Mouse (Mus musculus) limb, embryonic 13.5 days (tissue): ENCODE data around the gene Nudt15. TPM values are rescaled to one million over a fixed set of nuclear protein-coding genes. Genes with fewer than 3 reads are reported as not detected.

ENCODE experiments used
- ATAC-seq: fragments of 200-750 bp; cut with Nextera tagmentation; 2 replicates; pipeline ENCODE4 v1.8.0; 2017; ENCODE audit warnings: low read depth, moderate number of reproducible peaks, moderate TSS enrichment; ENCODE audit not compliant: low FRiP score
- H3K27ac ChIP-seq: fragments of 300-500 bp; sonication (generic); 2 replicates; pipeline ENCODE4 v1.5.1; 2015; ENCODE audit warnings: inconsistent platforms, mild to moderate bottlenecking, moderate library complexity
- H3K27me3 ChIP-seq: fragments of 300-500 bp; sonication (generic); 2 replicates; pipeline ENCODE4 v1.6.1; 2015; ENCODE audit warnings: mild to moderate bottlenecking, inconsistent platforms
- H3K36me3 ChIP-seq: fragments of 300-500 bp; sonication (generic); 2 replicates; pipeline ENCODE4 v1.6.1; 2015; ENCODE audit warnings: inconsistent platforms, mild to moderate bottlenecking, moderate library complexity
- H3K4me1 ChIP-seq: fragments of 300-500 bp; sonication (generic); 2 replicates; pipeline ENCODE4 v1.6.1; 2015; ENCODE audit warnings: inconsistent platforms
- H3K4me2 ChIP-seq: fragments of 300-500 bp; sonication (generic); replicated peaks from 2 replicates; pipeline ENCODE4 v1.6.1; 2015; ENCODE audit warnings: inconsistent platforms, mild to moderate bottlenecking, moderate library complexity
- H3K4me3 ChIP-seq: fragments of 300-500 bp; sonication (generic); 2 replicates; pipeline ENCODE4 v1.5.1; 2015; ENCODE audit warnings: moderate library complexity, mild to moderate bottlenecking, inconsistent platforms
- H3K9ac ChIP-seq: fragments of 300-500 bp; sonication (generic); 2 replicates; pipeline ENCODE4 v1.6.1; 2015; ENCODE audit warnings: mild to moderate bottlenecking, inconsistent platforms
- H3K9me3 ChIP-seq: fragments of 300-500 bp; sonication (generic); 2 replicates; pipeline ENCODE4 v1.6.1; 2016; ENCODE audit warnings: inconsistent platforms
- WGBS: fragments of 180-500 bp; shearing (Covaris S2); methylation state at CpG from one replicate; pipeline ENCODE4 v1.1.7; 2015; 5-methylcytosine and 5-hydroxymethylcytosine counted together
- polyA plus RNA-seq: library from polyadenylated mRNA; unstranded; fragments of >200 nt; fragmentation: Nextera tagmentation; extraction: Ambion mirVana; gene quantifications from 2 replicates; pipeline ENCODE4 v1.2.1, GENCODE M21; 2015

The Nudt15 gene
- polyA plus RNA-seq, 1 experiment from 2014 or later = 6.8 TPM

DNA sequence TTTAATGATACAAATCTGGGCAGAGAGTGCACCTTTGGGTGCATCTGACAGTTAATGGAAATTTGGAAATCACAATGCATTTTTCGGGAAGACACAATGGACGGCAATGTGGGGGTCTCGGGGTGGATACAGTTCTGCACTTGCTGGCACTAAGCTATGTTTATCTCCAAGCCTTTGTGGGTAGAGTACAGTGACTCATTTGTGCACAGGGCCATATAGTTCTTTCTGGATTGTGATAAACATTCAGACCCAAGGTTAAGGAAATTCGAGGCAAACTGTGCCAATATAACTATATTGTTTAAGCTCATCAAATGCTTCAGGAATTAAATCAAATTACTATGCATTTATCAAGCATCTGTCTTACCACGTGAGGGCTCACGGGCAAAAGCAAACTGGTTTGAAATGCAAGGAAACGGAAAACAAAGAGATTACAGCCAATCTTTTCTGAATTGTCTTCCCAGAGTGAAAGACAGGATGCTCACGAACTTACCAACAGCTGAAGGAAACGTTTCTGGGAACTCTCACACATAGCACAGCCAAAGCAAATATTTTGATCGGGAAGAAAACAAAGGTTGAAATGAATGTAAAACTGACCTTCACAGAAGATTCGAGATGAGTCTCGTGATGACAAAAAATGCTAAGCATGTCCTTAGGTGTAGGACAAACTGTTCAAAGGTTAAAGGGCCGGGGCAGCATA, 44.7 kb downstream of the Nudt15 start:
- Histone ChIP-seq H3K4me2 (no peak overlapping the region), H3K4me1 (peaks cover 24% of the 10 kb centered on the region), H3K27me3 (no peaks in the 10 kb centered on the region), H3K9ac (no peak overlapping the region), H3K4me3 (no peak overlapping the region), H3K27ac (peak overlapping the region; percentile 22; the same call in 1 of the 2 replicates), H3K9me3 (no peaks in the 10 kb centered on the region), H3K36me3 (no peaks in the 10 kb centered on the region)
- 73% methylated on average over 13 of the region's 13 CpGs for WGBS
- no peak for ATAC-seq

DNA sequence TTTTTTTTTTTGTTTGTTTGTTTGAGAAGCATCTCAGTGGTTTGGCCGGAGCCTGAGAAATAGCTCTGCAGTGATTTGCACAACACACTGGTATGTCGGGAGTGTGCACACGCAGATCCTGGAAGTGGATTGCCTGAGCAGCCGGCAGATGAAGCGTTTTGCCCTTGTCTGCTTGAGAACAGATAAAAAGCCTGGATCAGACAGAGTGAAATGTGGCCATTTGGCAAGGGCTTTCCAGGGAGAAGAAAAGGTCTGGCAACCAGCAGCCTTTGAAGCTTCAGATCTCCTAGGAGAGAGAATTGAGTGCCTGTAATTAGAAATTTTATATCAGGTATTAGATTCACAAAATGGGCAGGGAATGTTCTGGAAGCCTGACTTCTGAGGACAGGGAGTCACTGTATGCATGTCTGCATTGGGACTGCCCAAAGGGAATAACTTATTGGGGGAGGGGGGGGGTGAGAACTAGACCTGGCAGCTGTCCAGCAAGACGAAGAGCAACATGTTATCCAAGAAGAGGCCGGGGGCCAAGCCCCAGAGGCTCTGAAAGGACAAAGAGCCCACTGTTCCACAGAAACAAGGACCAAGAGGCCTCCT, 45.4 kb downstream of the Nudt15 start:
- H3K4me2 ChIP-seq = no peak overlapping the region
- H3K9ac ChIP-seq = no peak overlapping the region
- peaks cover 24% of the 10 kb centered on the region for H3K4me1 ChIP-seq
- no peaks in the 10 kb centered on the region for H3K27me3 ChIP-seq
- no peak overlapping the region for H3K4me3 ChIP-seq
- ATAC-seq = no peak
- 31% methylated on average over 7 of the region's 7 CpGs for WGBS
- H3K9me3 ChIP-seq = no peaks in the 10 kb centered on the region
- peak overlapping the region; percentile 22; the same call in 1 of the 2 replicates for H3K27ac ChIP-seq
- no peaks in the 10 kb centered on the region for H3K36me3 ChIP-seq

DNA sequence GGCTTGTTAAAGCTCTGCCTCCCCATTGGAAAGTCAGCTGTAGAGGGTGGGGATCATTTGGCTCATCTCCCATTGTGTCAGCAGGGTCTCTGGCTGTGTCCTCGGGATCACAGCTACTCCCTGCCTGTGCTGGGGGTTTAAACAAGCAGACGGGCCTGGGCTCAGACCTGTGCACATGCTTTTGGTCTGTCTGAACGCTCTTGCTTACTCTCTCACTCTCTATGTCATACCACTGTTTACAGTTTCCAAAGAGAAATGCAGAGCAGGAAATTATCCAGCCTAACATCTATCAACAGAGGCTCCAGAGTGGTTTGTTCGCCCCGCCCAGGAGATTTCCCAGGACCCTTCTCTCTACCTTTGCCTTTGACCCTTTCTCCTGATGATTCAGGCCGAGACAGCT, 46.3 kb downstream of the Nudt15 start:
- Histone ChIP-seq H3K4me2 (no peak overlapping the region), H3K9ac (no peak overlapping the region), H3K9me3 (no peaks in the 10 kb centered on the region), H3K27ac (no peak overlapping the region), H3K27me3 (no peaks in the 10 kb centered on the region), H3K4me3 (no peak overlapping the region), H3K4me1 (peaks cover 24% of the 10 kb centered on the region), H3K36me3 (no peaks in the 10 kb centered on the region)
- WGBS = 76% methylated on average over 6 of the region's 6 CpGs
- ATAC-seq = no peak

DNA sequence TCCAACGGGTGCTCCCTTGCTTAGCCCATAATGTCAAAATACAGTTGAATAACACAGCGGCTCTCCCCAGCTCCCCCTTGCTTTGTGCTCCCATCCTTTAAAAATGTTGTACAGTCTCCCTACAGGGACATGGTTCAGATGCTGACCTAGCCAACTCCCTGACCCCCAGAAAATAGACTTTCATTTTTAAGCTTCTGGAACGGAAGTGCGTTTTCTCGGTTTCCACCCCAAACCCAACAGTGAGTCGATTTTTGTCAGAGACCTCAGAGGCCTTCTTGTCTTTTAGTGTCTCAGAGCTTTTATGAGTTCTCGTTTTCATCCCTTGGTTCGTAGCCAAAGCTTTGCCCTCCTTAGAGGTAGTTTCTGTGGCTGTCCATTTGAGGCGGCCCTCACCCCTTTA, 46.8 kb downstream of the Nudt15 start:
- Histone ChIP-seq H3K27me3 (no peaks in the 10 kb centered on the region), H3K9me3 (no peaks in the 10 kb centered on the region), H3K27ac (no peak overlapping the region), H3K4me1 (peaks cover 24% of the 10 kb centered on the region), H3K4me3 (no peak overlapping the region), H3K9ac (no peak overlapping the region), H3K36me3 (no peaks in the 10 kb centered on the region), H3K4me2 (no peak overlapping the region)
- 87% methylated on average over 9 of the region's 9 CpGs for WGBS
- no peak for ATAC-seq

- Histone ChIP-seq H3K9ac (no peak overlapping the region), H3K4me1 (no peaks in the 10 kb centered on the region), H3K9me3 (peaks cover 4% of the 10 kb centered on the region; the same call in 1 of the 2 replicates), H3K27ac (no peak overlapping the region), H3K27me3 (no peaks in the 10 kb centered on the region), H3K4me3 (no peak overlapping the region), H3K4me2 (no peak overlapping the region), H3K36me3 (no peaks in the 10 kb centered on the region)
- 77% methylated on average over 7 of the region's 7 CpGs for WGBS
- ATAC-seq = no peak
Observed at GRCm38 (mm10) chr14:73495753-73496152, 52.3 kb downstream of the Nudt15 start.

- Histone ChIP-seq H3K9ac (no peak overlapping the region), H3K27me3 (no peaks in the 10 kb centered on the region), H3K4me2 (no peak overlapping the region), H3K27ac (no peak overlapping the region), H3K36me3 (no peaks in the 10 kb centered on the region), H3K4me1 (no peaks in the 10 kb centered on the region), H3K4me3 (no peak overlapping the region), H3K9me3 (peaks cover 4% of the 10 kb centered on the region; the same call in 1 of the 2 replicates)
- ATAC-seq = no peak
- WGBS = 82% methylated on average over 6 of the region's 6 CpGs
Observed at GRCm38 (mm10) chr14:73494122-73494521, 53.9 kb downstream of the Nudt15 start.

DNA sequence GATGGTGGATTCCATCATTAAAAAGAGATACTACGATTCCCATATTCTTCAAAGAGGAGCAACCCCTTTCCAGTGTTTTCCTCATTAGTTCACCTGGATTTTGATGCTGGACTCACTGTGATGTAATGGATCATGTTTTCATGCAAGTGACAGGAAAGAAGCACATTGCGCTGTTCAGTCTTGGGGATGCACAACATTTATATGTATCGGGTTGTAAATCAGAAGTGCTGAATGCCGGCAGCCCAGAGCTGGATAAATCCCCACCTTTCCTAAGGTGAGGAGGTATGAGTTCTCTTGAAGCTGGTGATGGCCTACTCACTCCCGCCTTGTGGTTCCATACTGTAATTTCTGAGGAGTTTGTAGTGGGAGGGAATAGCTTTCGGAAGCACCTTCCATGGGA, 54.7 kb downstream of the Nudt15 start:
- Histone ChIP-seq H3K9ac (no peak overlapping the region), H3K36me3 (no peaks in the 10 kb centered on the region), H3K4me3 (no peak overlapping the region), H3K9me3 (peaks cover 4% of the 10 kb centered on the region; the same call in 1 of the 2 replicates), H3K4me1 (no peaks in the 10 kb centered on the region), H3K27me3 (no peaks in the 10 kb centered on the region), H3K4me2 (no peak overlapping the region), H3K27ac (no peak overlapping the region)
- WGBS = 91% methylated on average over 6 of the region's 6 CpGs
- ATAC-seq = no peak

- Histone ChIP-seq H3K36me3 (no peaks in the 10 kb centered on the region), H3K9me3 (peaks cover 4% of the 10 kb centered on the region; the same call in 1 of the 2 replicates), H3K4me3 (no peak overlapping the region), H3K27me3 (no peaks in the 10 kb centered on the region), H3K4me1 (peaks cover 13% of the 10 kb centered on the region), H3K27ac (no peak overlapping the region), H3K9ac (no peak overlapping the region), H3K4me2 (no peak overlapping the region)
- no peak for ATAC-seq
- WGBS = 84% methylated on average over 5 of the region's 5 CpGs
Observed at GRCm38 (mm10) chr14:73486641-73487040, 61.4 kb downstream of the Nudt15 start.

DNA sequence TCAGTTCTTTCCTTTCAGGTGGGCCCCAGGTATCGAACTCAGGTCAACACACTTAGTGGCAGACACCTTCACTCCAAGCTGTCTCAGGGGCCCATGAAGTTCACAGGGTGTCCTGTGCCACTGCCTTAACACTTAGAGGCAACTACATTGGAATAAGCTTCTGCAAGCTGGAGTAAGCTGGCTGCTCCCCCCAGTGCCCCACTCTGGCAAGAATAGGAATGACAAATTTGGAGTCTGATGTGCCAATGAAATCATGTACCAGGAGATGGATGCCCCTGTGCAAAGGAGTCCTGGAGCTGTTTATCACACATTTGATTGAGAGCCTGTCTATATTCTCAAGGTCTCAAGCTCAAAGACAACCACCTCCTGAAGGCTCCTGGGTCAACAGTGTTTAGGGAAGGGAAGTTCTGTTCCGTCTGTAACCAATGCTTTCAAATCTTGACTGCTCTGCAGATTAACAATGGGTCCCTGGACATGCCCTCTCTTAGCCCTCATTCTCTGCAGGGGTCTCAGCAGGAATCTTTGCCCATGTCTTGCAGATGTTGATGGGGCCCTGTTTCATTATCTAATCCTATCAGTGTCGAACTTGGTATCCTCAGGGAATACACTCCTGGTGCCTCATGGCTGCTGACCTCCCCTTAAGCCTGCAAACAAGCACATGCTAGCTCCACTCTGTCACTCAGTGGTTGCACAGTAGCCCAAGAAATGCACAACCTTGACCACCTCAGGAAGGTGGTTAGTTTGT, 63.5 kb downstream of the Nudt15 start:
- ATAC-seq = no peak
- WGBS = 64% methylated on average over 3 of the region's 3 CpGs
- H3K4me1 ChIP-seq = peaks cover 14% of the 10 kb centered on the region

GRCm38 (mm10) chr14:73483516-73484229, 64.4 kb downstream of the Nudt15 start:
- Histone ChIP-seq H3K9me3 (no peaks in the 10 kb centered on the region), H3K9ac (no peak overlapping the region), H3K4me3 (no peak overlapping the region), H3K36me3 (no peaks in the 10 kb centered on the region), H3K27me3 (no peaks in the 10 kb centered on the region), H3K4me1 (peaks cover 14% of the 10 kb centered on the region), H3K27ac (peak overlapping the region; percentile 22; the same call in 1 of the 2 replicates), H3K4me2 (no peak overlapping the region)
- WGBS = 64% methylated on average over 5 of the region's 5 CpGs
- peak; percentile 48 for ATAC-seq

More for the DNA sequence above, 63.5 kb downstream of the Nudt15 start:
- no peak overlapping the region for H3K9ac ChIP-seq
- no peak overlapping the region for H3K27ac ChIP-seq
- no peaks in the 10 kb centered on the region for H3K36me3 ChIP-seq
- no peak overlapping the region for H3K4me3 ChIP-seq
- H3K9me3 ChIP-seq = no peaks in the 10 kb centered on the region
- H3K27me3 ChIP-seq = no peaks in the 10 kb centered on the region
- H3K4me2 ChIP-seq = no peak overlapping the region

- Histone ChIP-seq H3K27me3 (no peaks in the 10 kb centered on the region), H3K4me2 (no peak overlapping the region), H3K36me3 (no peaks in the 10 kb centered on the region), H3K9ac (no peak overlapping the region), H3K27ac (no peak overlapping the region), H3K4me1 (peaks cover 29% of the 10 kb centered on the region), H3K4me3 (no peak overlapping the region), H3K9me3 (no peaks in the 10 kb centered on the region)
- no peak for ATAC-seq
- 85% methylated on average over 1 of the region's 1 CpGs for WGBS
Observed at GRCm38 (mm10) chr14:73479771-73480170, 68.3 kb downstream of the Nudt15 start.

- 64% methylated on average over 3 of the region's 3 CpGs for WGBS
Observed at GRCm38 (mm10) chr14:73478321-73478720, 69.7 kb downstream of the Nudt15 start.

More at GRCm38 (mm10) chr14:73478321-73478720, 69.7 kb downstream of the Nudt15 start:
- H3K27me3 ChIP-seq = no peaks in the 10 kb centered on the region
- no peak overlapping the region for H3K27ac ChIP-seq
- no peaks in the 10 kb centered on the region for H3K36me3 ChIP-seq
- no peaks in the 10 kb centered on the region for H3K9me3 ChIP-seq
- H3K4me1 ChIP-seq = peaks cover 37% of the 10 kb centered on the region
- no peak overlapping the region for H3K4me3 ChIP-seq
- no peak overlapping the region for H3K4me2 ChIP-seq
- ATAC-seq = no peak
- no peak overlapping the region for H3K9ac ChIP-seq
